Mouse (Mus musculus): ENCODE measurements around the gene Ccdc177. TPM values are rescaled to one million over a fixed set of nuclear protein-coding genes. Genes with fewer than 3 reads are reported as not detected.

The Ccdc177 gene
- polyA plus RNA-seq, 1 experiment: not detected

GRCm38 (mm10) chr12:80736464-80737282 lies 23.8 kb downstream of the Ccdc177 start:
- TF ChIP-seq CTCF (IDR thresholded peaks at IDR 0.05; ENCODE audit: control insufficient read depth, insufficient read depth, low read length): no peak
- no peak for TF ChIP-seq POLR2A (IDR thresholded peaks at IDR 0.05; ENCODE audit: borderline replicate concordance, control insufficient read depth, low read depth, low read length)
- Histone ChIP-seq H3K27ac (ENCODE audit: control insufficient read depth, insufficient read depth, low read depth, low read length, poor library complexity) (no peak overlapping the region), H3K4me3 (replicated peaks; ENCODE audit: control insufficient read depth, low read depth, low read length) (no peak overlapping the region), H3K4me1 (ENCODE audit: control insufficient read depth, insufficient read depth, low read length) (no peaks in the 10 kb centered on the region)
- 11% methylated on average over 13 of the region's 13 CpGs for WGBS

- WGBS: 71% methylated on average over 13 of the region's 13 CpGs
- Histone ChIP-seq H3K4me3 (replicated peaks; ENCODE audit: control insufficient read depth, low read depth, low read length) (no peak overlapping the region), H3K4me1 (ENCODE audit: control insufficient read depth, insufficient read depth, low read length) (no peaks in the 10 kb centered on the region), H3K27ac (ENCODE audit: control insufficient read depth, insufficient read depth, low read depth, low read length, poor library complexity) (no peak overlapping the region)
- TF ChIP-seq CTCF (IDR thresholded peaks at IDR 0.05; ENCODE audit: control insufficient read depth, insufficient read depth, low read length) (no peak), POLR2A (IDR thresholded peaks at IDR 0.05; ENCODE audit: borderline replicate concordance, control insufficient read depth, low read depth, low read length) (no peak)
These were observed 25.7 kb downstream of the Ccdc177 start for GRCm38 (mm10) chr12:80734526-80735470.

- Histone ChIP-seq H3K27ac (ENCODE audit: control insufficient read depth, insufficient read depth, low read depth, low read length, poor library complexity) (no peak overlapping the region), H3K4me3 (replicated peaks; ENCODE audit: control insufficient read depth, low read depth, low read length) (no peak overlapping the region), H3K4me1 (ENCODE audit: control insufficient read depth, insufficient read depth, low read length) (no peaks in the 10 kb centered on the region)
- TF ChIP-seq CTCF (IDR thresholded peaks at IDR 0.05; ENCODE audit: control insufficient read depth, insufficient read depth, low read length) (no peak), POLR2A (IDR thresholded peaks at IDR 0.05; ENCODE audit: borderline replicate concordance, control insufficient read depth, low read depth, low read length) (no peak)
- WGBS: 15% methylated on average over 9 of the region's 9 CpGs
These were observed 29.9 kb downstream of the Ccdc177 start for GRCm38 (mm10) chr12:80730567-80730966.

GRCm38 (mm10) chr12:80729758-80730530 lies 30.5 kb downstream of the Ccdc177 start:
- H3K27ac ChIP-seq (ENCODE audit: control insufficient read depth, insufficient read depth, low read depth, low read length, poor library complexity): no peak overlapping the region
- 64% methylated on average over 12 of the region's 12 CpGs for WGBS
- TF ChIP-seq CTCF (IDR thresholded peaks at IDR 0.05; ENCODE audit: control insufficient read depth, insufficient read depth, low read length): no peak
- no peak for TF ChIP-seq POLR2A (IDR thresholded peaks at IDR 0.05; ENCODE audit: borderline replicate concordance, control insufficient read depth, low read depth, low read length)

GRCm38 (mm10) chr12:80728814-80729213 lies 31.7 kb downstream of the Ccdc177 start:
- no peak overlapping the region for H3K4me3 ChIP-seq (replicated peaks; ENCODE audit: control insufficient read depth, low read depth, low read length)
- no peak overlapping the region for H3K27ac ChIP-seq (ENCODE audit: control insufficient read depth, insufficient read depth, low read depth, low read length, poor library complexity)
- TF ChIP-seq POLR2A (IDR thresholded peaks at IDR 0.05; ENCODE audit: borderline replicate concordance, control insufficient read depth, low read depth, low read length): no peak
- TF ChIP-seq CTCF (IDR thresholded peaks at IDR 0.05; ENCODE audit: control insufficient read depth, insufficient read depth, low read length): no peak
- H3K4me1 ChIP-seq (ENCODE audit: control insufficient read depth, insufficient read depth, low read length): no peaks in the 10 kb centered on the region
- 51% methylated on average over 2 of the region's 2 CpGs for WGBS

More at GRCm38 (mm10) chr12:80729758-80730530, 30.5 kb downstream of the Ccdc177 start:
- Histone ChIP-seq H3K4me3 (replicated peaks; ENCODE audit: control insufficient read depth, low read depth, low read length) (no peak overlapping the region), H3K4me1 (ENCODE audit: control insufficient read depth, insufficient read depth, low read length) (no peaks in the 10 kb centered on the region)

- TF ChIP-seq CTCF (IDR thresholded peaks at IDR 0.05; ENCODE audit: control insufficient read depth, insufficient read depth, low read length) (no peak), POLR2A (IDR thresholded peaks at IDR 0.05; ENCODE audit: borderline replicate concordance, control insufficient read depth, low read depth, low read length) (no peak)
- Histone ChIP-seq H3K4me3 (replicated peaks; ENCODE audit: control insufficient read depth, low read depth, low read length) (no peak overlapping the region), H3K4me1 (ENCODE audit: control insufficient read depth, insufficient read depth, low read length) (no peaks in the 10 kb centered on the region), H3K27ac (ENCODE audit: control insufficient read depth, insufficient read depth, low read depth, low read length, poor library complexity) (no peak overlapping the region)
- WGBS: 0% methylated on average over 1 of the region's 1 CpGs
These were observed 32.3 kb downstream of the Ccdc177 start for GRCm38 (mm10) chr12:80728207-80728606.

- no peaks in the 10 kb centered on the region for H3K4me1 ChIP-seq (ENCODE audit: control insufficient read depth, insufficient read depth, low read length)
- no peak overlapping the region for H3K27ac ChIP-seq (ENCODE audit: control insufficient read depth, insufficient read depth, low read depth, low read length, poor library complexity)
- WGBS: 30% methylated on average over 10 of the region's 10 CpGs
- TF ChIP-seq CTCF (IDR thresholded peaks at IDR 0.05; ENCODE audit: control insufficient read depth, insufficient read depth, low read length): peak; percentile 86
- TF ChIP-seq POLR2A (IDR thresholded peaks at IDR 0.05; ENCODE audit: borderline replicate concordance, control insufficient read depth, low read depth, low read length): no peak
- H3K4me3 ChIP-seq (replicated peaks; ENCODE audit: control insufficient read depth, low read depth, low read length): no peak overlapping the region
These were observed 35.5 kb downstream of the Ccdc177 start for GRCm38 (mm10) chr12:80724853-80725559.
